In genomic region chr9:45382834-45383233, GRCm38 (mm10) we compare ENCODE assay signal across 28 mouse cellular contexts. TPM values are rescaled to one million over a fixed set of nuclear protein-coding genes. Genes with fewer than 3 reads are reported as not detected.
"Had no signal": no experiment of that assay in that cellular context is flagged by ENCODE, and none has a peak within 500 bp of the region (broad histone marks: within the 10 kb centered on the region; RNA-seq: fewer than 3 reads in every experiment).

No protein-coding gene starts in this region.

- DNase-seq: gastrocnemius, postnatal 14 days; gastrocnemius, postnatal 36 days; heart, adult 11 months; heart, adult 2 months; heart, postnatal 14 days; heart, postnatal 36 days; kidney, adult 11 months; kidney, adult 2 months; kidney, adult 9 months; kidney, postnatal 14 days; kidney, postnatal 36 days; lung, adult 18-20 months had no signal

- ATAC-seq: intestine, embryonic 16.5 days; liver, embryonic 12.5 days had no signal

- H3K4me2 ChIP-seq: heart, embryonic 11.5 days; heart, embryonic 13.5 days; heart, embryonic 15.5 days; hindbrain, embryonic 14.5 days; kidney, embryonic 15.5 days; limb, embryonic 13.5 days; limb, embryonic 15.5 days; liver, embryonic 12.5 days had no signal

- H3K36me3 ChIP-seq: heart, embryonic 13.5 days; heart, embryonic 15.5 days; kidney, embryonic 15.5 days; limb, embryonic 15.5 days; liver, embryonic 12.5 days had no signal

- H3K4me3 ChIP-seq: heart, adult 2 months; heart, embryonic 13.5 days; heart, embryonic 15.5 days; kidney, embryonic 15.5 days; limb, embryonic 13.5 days; limb, embryonic 15.5 days; liver, embryonic 12.5 days had no signal

- H3K9ac ChIP-seq: heart, embryonic 13.5 days; heart, embryonic 15.5 days; hindbrain, embryonic 14.5 days; kidney, embryonic 15.5 days; limb, embryonic 13.5 days; limb, embryonic 15.5 days; liver, embryonic 12.5 days; liver, embryonic 14.5 days had no signal

- H3K4me1 ChIP-seq: heart, embryonic 15.5 days; liver, embryonic 12.5 days had no signal

- H3K27ac ChIP-seq: heart, adult 2 months; heart, embryonic 13.5 days; heart, embryonic 15.5 days; hindbrain, embryonic 14.5 days; kidney, embryonic 15.5 days; kidney, postnatal 0 days; limb, embryonic 13.5 days; limb, embryonic 15.5 days; liver, embryonic 12.5 days; liver, embryonic 14.5 days had no signal

- H3K9me3 ChIP-seq: heart, embryonic 13.5 days; heart, embryonic 15.5 days; kidney, embryonic 15.5 days; limb, embryonic 13.5 days; limb, embryonic 15.5 days; liver, embryonic 12.5 days had no signal

- H3K27me3 ChIP-seq: heart, embryonic 13.5 days; heart, embryonic 15.5 days; kidney, embryonic 15.5 days; limb, embryonic 13.5 days; limb, embryonic 15.5 days; liver, embryonic 12.5 days had no signal

RNA-seq across cellular contexts. Expression of gene Fxyd6, which starts 12.8 kb away (rescaled TPM):
- total RNA-seq: hematopoietic stem cell, adult 5-6 weeks had no signal

RNA-seq across cellular contexts. Expression of gene Fxyd2, which starts 16.6 kb away (rescaled TPM):
- total RNA-seq: hematopoietic stem cell, adult 5-6 weeks; liver, adult 2 months had no signal

RNA-seq across cellular contexts. Expression of gene Dscaml1, which starts 43.6 kb away (rescaled TPM):
- total RNA-seq: gastrocnemius, adult 18-20 months; gastrocnemius, adult 8-10 months; gastrocnemius, postnatal 36 days; heart, adult 2 months; heart, postnatal 14 days; heart, postnatal 36 days; hematopoietic stem cell, adult 5-6 weeks had no signal
- polyA plus RNA-seq: liver, embryonic 12.5 days; liver, embryonic 14.5 days; liver, embryonic 16.5 days had no signal
